Mouse (Mus musculus): ENCODE measurements around the gene Stox2. TPM values are rescaled to one million over a fixed set of nuclear protein-coding genes. Genes with fewer than 3 reads are reported as not detected.
A peak's percentile ranks its signal among the peaks of the same experiment; 100 is the strongest.

Gene Stox2
- polyA plus RNA-seq, 1 experiment from 2014 or later = 24.5 TPM

- Histone ChIP-seq H3K36me3 (peaks cover 19% of the 10 kb centered on the region; the same call in 1 of the 2 replicates), H3K4me1 (replicated peaks) (peaks cover 6% of the 10 kb centered on the region; the same call in 1 of the 2 replicates), H3K27ac (no peak overlapping the region), H3K9me3 (no peaks in the 10 kb centered on the region), H3K9ac (replicated peaks) (no peak overlapping the region), H3K4me2 (no peak overlapping the region), H3K27me3 (no peaks in the 10 kb centered on the region), H3K4me3 (replicated peaks) (no peak overlapping the region)
- no peak for ATAC-seq (ENCODE audit: insufficient number of reproducible peaks, insufficient read depth, low FRiP score, low TSS enrichment, low read depth)
- WGBS = 94% methylated on average over 2 of the region's 2 CpGs
Observed at GRCm38 (mm10) chr8:47178785-47179184, 267.4 kb downstream of the Stox2 start.

GRCm38 (mm10) chr8:47173823-47174222, 272.3 kb downstream of the Stox2 start:
- Histone ChIP-seq H3K36me3 (no peaks in the 10 kb centered on the region), H3K4me2 (no peak overlapping the region), H3K27me3 (no peaks in the 10 kb centered on the region), H3K4me3 (replicated peaks) (no peak overlapping the region), H3K4me1 (replicated peaks) (peaks cover 8% of the 10 kb centered on the region; the same call in 1 of the 2 replicates), H3K9ac (replicated peaks) (no peak overlapping the region), H3K27ac (no peak overlapping the region), H3K9me3 (peaks cover 7% of the 10 kb centered on the region; the same call in 1 of the 2 replicates)
- no peak for ATAC-seq (ENCODE audit: insufficient number of reproducible peaks, insufficient read depth, low FRiP score, low TSS enrichment, low read depth)
- 64% methylated on average over 7 of the region's 7 CpGs for WGBS

DNA sequence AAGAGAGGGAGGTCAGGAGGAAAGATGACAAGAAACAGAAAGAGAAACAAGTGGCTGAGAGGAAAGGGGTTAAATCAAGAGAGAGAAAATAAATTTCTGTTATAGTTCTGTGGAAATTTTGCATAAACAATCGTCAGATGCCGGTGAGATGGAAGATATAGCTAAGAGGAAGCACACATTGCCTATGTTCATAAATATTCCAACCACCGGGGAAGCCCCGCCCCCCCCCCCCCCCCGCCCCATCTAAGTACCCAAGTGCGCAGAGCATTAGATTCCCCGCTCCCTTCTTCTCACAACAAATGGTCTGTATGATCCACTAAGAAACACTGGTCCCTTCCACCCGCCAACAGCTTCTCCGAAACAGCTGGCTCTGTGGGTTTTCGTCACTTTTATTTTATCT, 273.3 kb downstream of the Stox2 start:
- 82% methylated on average over 9 of the region's 10 CpGs for WGBS
- H3K4me2 ChIP-seq = no peak overlapping the region

GRCm38 (mm10) chr8:47160688-47161087, 285.5 kb downstream of the Stox2 start:
- Histone ChIP-seq H3K27me3 (no peaks in the 10 kb centered on the region), H3K9ac (replicated peaks) (no peak overlapping the region), H3K4me1 (replicated peaks) (peaks cover 7% of the 10 kb centered on the region; the same call in 1 of the 2 replicates), H3K4me3 (replicated peaks) (no peak overlapping the region), H3K36me3 (no peaks in the 10 kb centered on the region), H3K27ac (no peak overlapping the region), H3K4me2 (no peak overlapping the region), H3K9me3 (no peaks in the 10 kb centered on the region)
- WGBS = 87% methylated on average over 3 of the region's 3 CpGs
- ATAC-seq (ENCODE audit: insufficient number of reproducible peaks, insufficient read depth, low FRiP score, low TSS enrichment, low read depth) = no peak

More for the DNA sequence above, 273.3 kb downstream of the Stox2 start:
- peaks cover 7% of the 10 kb centered on the region; the same call in 1 of the 2 replicates for H3K9me3 ChIP-seq
- H3K27ac ChIP-seq = no peak overlapping the region
- no peak overlapping the region for H3K4me3 ChIP-seq (replicated peaks)
- H3K27me3 ChIP-seq = no peaks in the 10 kb centered on the region
- no peak overlapping the region for H3K9ac ChIP-seq (replicated peaks)
- peaks cover 8% of the 10 kb centered on the region; the same call in 1 of the 2 replicates for H3K4me1 ChIP-seq (replicated peaks)
- no peaks in the 10 kb centered on the region for H3K36me3 ChIP-seq
- ATAC-seq (ENCODE audit: insufficient number of reproducible peaks, insufficient read depth, low FRiP score, low TSS enrichment, low read depth) = no peak

DNA sequence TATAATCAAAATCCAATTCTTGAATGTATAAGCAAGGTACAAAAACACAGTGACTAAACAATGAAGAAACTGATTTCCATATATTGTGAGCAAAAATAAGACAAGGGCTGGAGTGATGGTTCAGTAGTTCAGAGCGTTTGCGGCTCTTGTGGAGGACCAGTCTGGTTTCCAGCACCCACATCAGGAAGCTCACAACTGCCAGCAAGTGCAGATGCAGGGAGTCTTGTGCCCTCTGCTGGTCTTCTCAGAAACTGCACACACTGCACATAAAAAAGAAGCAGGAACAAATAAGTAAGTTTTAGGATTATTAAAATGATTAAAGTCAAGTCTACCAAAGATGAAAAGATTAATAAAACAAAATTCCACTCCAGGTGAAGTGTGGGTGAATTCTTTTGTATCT, 291.6 kb downstream of the Stox2 start:
- H3K9me3 ChIP-seq = peaks cover 10% of the 10 kb centered on the region; the same call in 1 of the 2 replicates
- H3K4me3 ChIP-seq (replicated peaks) = no peak overlapping the region
- no peak overlapping the region for H3K9ac ChIP-seq (replicated peaks)
- no peaks in the 10 kb centered on the region for H3K27me3 ChIP-seq
- H3K36me3 ChIP-seq = no peaks in the 10 kb centered on the region
- H3K4me1 ChIP-seq (replicated peaks) = no peaks in the 10 kb centered on the region
- H3K4me2 ChIP-seq = no peak overlapping the region
- H3K27ac ChIP-seq = no peak overlapping the region
- WGBS = 96% methylated on average over 2 of the region's 2 CpGs
- ATAC-seq (ENCODE audit: insufficient number of reproducible peaks, insufficient read depth, low FRiP score, low TSS enrichment, low read depth) = no peak

DNA sequence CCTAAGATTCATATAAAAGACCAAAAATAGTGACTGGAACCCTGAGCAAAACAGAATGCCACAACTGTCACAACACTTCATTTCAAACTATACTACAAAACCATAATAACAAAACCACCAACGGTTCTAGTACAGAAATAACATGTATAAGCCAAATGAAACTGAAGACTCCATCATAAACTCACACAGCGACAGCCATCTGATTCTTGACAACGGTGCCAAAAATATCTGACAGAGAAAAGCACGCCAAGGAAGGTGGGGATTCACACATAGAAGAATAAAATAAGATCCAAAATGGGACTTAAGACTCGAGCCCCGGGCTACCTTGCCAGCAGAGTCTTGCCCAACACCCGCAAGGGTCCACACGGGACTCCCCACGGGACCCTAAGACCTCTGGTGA, 300.9 kb downstream of the Stox2 start:
- H3K36me3 ChIP-seq = no peaks in the 10 kb centered on the region
- H3K27me3 ChIP-seq = no peaks in the 10 kb centered on the region
- H3K4me2 ChIP-seq = no peak overlapping the region
- no peak for ATAC-seq (ENCODE audit: insufficient number of reproducible peaks, insufficient read depth, low FRiP score, low TSS enrichment, low read depth)
- peaks cover 3% of the 10 kb centered on the region for H3K9me3 ChIP-seq
- H3K27ac ChIP-seq = no peak overlapping the region
- H3K4me1 ChIP-seq (replicated peaks) = no peaks in the 10 kb centered on the region
- 93% methylated on average over 9 of the region's 9 CpGs for WGBS
- H3K9ac ChIP-seq (replicated peaks) = no peak overlapping the region
- no peak overlapping the region for H3K4me3 ChIP-seq (replicated peaks)

DNA sequence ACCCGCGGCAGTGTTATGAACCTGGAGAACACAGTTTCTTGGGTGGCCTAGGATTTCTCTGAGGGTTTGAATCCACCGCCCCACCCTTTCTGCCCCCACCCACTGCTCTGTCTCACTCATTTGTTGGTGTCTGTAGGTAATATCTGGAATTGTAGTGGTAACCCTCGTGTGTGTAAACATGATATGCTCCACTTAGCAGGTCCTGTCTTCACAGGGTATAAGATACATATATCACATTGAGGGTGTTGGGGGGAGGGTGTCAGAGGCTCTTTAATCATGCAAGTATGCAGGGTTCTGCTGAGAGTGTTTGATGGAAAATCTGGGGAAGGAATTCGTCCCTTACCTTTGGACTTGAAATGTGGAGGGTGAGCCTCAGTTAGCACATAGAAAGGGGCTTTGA, 310.1 kb downstream of the Stox2 start:
- ATAC-seq (ENCODE audit: insufficient number of reproducible peaks, insufficient read depth, low FRiP score, low TSS enrichment, low read depth) = no peak
- Histone ChIP-seq H3K36me3 (no peaks in the 10 kb centered on the region), H3K9ac (replicated peaks) (no peak overlapping the region), H3K4me3 (replicated peaks) (peak overlapping the region; percentile 24), H3K27me3 (no peaks in the 10 kb centered on the region), H3K27ac (no peak overlapping the region), H3K4me2 (peak overlapping the region; percentile 49), H3K4me1 (replicated peaks) (peaks cover 22% of the 10 kb centered on the region), H3K9me3 (no peaks in the 10 kb centered on the region)
- WGBS = 34% methylated on average over 5 of the region's 5 CpGs

GRCm38 (mm10) chr8:47135586-47135985, 310.6 kb downstream of the Stox2 start:
- ATAC-seq (ENCODE audit: insufficient number of reproducible peaks, insufficient read depth, low FRiP score, low TSS enrichment, low read depth) = no peak
- H3K9ac ChIP-seq (replicated peaks) = no peak overlapping the region

DNA sequence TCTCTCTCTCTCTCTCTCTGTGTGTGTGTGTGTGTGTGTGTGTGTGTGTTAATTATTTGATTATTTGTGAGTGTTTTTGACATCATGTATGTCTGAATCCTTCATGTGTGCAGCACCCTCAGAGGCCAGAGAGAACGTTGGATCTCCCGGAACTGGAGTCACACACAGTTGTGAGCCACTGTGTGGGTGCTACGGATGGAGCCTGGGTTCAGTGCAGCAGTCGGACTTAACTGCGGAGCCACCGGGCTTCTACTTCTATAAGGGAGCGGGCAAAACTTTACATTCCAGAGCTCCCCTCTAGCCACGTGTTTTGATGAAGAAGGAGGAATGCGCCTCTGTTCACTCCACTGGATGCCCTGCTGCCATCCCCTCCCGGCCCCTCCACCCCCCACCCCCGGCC, 311.4 kb downstream of the Stox2 start:
- H3K4me3 ChIP-seq (replicated peaks) = no peak overlapping the region

More at GRCm38 (mm10) chr8:47135586-47135985, 310.6 kb downstream of the Stox2 start:
- Histone ChIP-seq H3K4me2 (peak overlapping the region; percentile 49), H3K27me3 (no peaks in the 10 kb centered on the region), H3K4me1 (replicated peaks) (peaks cover 22% of the 10 kb centered on the region), H3K4me3 (replicated peaks) (peak overlapping the region; percentile 24), H3K36me3 (no peaks in the 10 kb centered on the region), H3K27ac (peak overlapping the region; percentile 53; the same call in 1 of the 2 replicates), H3K9me3 (no peaks in the 10 kb centered on the region)
- 8% methylated on average over 9 of the region's 9 CpGs for WGBS

GRCm38 (mm10) chr8:47133381-47133780, 312.8 kb downstream of the Stox2 start:
- 79% methylated on average over 3 of the region's 3 CpGs for WGBS

More for the DNA sequence above, 311.4 kb downstream of the Stox2 start:
- Histone ChIP-seq H3K27me3 (no peaks in the 10 kb centered on the region), H3K36me3 (no peaks in the 10 kb centered on the region), H3K4me2 (peak overlapping the region; percentile 49), H3K9me3 (no peaks in the 10 kb centered on the region), H3K27ac (no peak overlapping the region), H3K9ac (replicated peaks) (no peak overlapping the region), H3K4me1 (replicated peaks) (peaks cover 22% of the 10 kb centered on the region)
- WGBS = 27% methylated on average over 11 of the region's 11 CpGs
- ATAC-seq (ENCODE audit: insufficient number of reproducible peaks, insufficient read depth, low FRiP score, low TSS enrichment, low read depth) = peak; percentile 56; the same call in 1 of the 2 replicates

More at GRCm38 (mm10) chr8:47133381-47133780, 312.8 kb downstream of the Stox2 start:
- Histone ChIP-seq H3K4me2 (no peak overlapping the region), H3K4me3 (replicated peaks) (no peak overlapping the region), H3K9ac (replicated peaks) (no peak overlapping the region), H3K27me3 (no peaks in the 10 kb centered on the region), H3K4me1 (replicated peaks) (peaks cover 22% of the 10 kb centered on the region), H3K27ac (no peak overlapping the region), H3K9me3 (no peaks in the 10 kb centered on the region), H3K36me3 (no peaks in the 10 kb centered on the region)
- ATAC-seq (ENCODE audit: insufficient number of reproducible peaks, insufficient read depth, low FRiP score, low TSS enrichment, low read depth) = no peak

Data from limb, embryonic 12.5 days (tissue).